Mouse (Mus musculus) left cerebral cortex, adult 11 months (tissue): ENCODE results near the gene Mrpl38.

Experiments
- DNase-seq: peaks from one replicate; pipeline ENCODE4 v3.0.0; 2022; ENCODE audit warnings: low spot score

Mrpl38 gene

DNA sequence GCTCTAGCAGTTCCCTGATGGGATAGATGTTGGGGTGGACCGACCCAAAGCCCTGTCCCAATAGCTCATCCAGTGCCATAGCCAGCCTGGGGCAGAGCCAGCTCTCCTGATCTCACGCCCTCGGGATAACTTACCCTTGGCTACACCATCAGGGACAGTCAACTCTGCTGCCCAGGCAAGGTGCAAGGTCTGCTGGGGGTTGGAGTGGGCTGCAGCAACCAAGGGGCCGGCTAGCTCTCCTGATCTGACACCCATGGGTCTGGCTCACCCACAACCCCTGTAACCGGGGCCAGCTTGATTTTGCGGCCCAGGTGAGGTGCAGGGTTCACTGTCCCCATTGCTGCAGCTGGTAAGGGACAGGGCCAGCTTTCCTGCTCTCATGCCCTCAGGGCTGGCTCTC, 47.1 kb downstream of the Mrpl38 start:
- no peak for DNase-seq

DNA sequence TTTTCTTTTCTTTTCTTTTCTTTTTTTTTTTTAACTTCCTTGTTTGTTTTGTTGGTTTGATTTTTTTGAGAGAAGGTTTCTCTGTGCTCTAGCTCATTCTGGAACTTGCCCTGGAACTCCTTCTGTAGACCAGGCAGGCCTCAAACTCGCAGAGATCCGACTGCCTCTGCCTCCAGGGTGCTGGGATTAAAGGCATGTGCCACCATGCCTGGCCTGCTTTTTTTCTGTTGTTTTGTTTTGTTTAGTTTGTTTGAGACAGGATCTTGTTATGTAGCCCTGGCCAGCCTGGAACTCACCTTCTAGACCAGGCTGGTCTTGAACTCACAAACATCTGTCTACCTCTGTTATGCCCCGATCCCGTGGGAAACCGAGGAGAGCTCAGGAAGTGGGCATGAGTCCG, 49.1 kb downstream of the Mrpl38 start:
- no peak for DNase-seq

DNA sequence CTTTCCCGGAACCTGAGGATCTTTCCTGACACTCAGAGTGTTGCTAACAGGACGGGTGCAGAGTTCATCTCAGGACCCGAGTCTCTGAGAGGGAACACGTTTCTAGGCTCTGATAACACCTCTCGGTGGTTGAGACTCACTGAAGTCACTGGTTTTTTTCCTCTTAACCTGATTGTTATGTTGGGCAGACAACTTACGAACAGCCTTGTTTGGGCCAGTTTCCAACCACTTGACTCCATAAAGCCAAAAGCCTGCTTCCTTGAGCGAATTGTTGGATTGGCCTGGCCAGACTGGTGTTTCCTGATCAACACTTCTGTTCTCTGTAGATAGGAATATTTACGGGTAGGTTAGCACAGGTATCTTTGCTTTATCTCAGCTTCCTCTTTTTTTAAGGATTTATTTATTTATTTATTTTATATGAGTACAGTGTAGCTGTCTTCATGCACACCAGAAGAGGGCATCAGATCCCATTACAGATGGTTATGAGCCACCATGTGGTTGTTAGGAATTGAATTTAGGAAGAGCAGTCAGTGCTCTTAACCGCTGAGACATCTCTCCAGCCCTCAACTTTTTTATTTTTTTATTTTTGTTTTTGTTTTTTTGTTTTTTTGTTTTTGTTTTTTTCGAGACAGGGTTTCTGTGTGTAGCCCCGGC, 49.8 kb downstream of the Mrpl38 start:
- no peak for DNase-seq

DNA sequence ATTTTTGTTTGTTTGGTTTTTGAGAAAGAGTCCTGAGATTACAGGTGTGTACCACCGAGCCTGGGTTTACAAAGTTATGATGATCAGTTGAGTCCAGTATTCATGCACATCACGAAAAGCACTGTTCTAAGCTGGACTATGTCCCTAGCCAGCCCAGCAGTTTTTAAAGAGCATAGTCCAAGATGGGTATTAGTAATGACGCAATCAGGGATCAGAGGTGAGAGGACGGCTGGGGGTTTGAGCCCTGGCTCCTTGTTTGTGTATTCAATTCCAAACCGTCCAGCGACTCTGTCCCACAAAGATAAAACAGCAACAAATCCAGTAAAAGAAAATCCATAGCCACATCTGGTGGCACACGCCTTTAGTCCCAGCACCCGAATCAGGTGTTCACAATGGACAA, 50.5 kb downstream of the Mrpl38 start:
- DNase-seq = no peak

DNA sequence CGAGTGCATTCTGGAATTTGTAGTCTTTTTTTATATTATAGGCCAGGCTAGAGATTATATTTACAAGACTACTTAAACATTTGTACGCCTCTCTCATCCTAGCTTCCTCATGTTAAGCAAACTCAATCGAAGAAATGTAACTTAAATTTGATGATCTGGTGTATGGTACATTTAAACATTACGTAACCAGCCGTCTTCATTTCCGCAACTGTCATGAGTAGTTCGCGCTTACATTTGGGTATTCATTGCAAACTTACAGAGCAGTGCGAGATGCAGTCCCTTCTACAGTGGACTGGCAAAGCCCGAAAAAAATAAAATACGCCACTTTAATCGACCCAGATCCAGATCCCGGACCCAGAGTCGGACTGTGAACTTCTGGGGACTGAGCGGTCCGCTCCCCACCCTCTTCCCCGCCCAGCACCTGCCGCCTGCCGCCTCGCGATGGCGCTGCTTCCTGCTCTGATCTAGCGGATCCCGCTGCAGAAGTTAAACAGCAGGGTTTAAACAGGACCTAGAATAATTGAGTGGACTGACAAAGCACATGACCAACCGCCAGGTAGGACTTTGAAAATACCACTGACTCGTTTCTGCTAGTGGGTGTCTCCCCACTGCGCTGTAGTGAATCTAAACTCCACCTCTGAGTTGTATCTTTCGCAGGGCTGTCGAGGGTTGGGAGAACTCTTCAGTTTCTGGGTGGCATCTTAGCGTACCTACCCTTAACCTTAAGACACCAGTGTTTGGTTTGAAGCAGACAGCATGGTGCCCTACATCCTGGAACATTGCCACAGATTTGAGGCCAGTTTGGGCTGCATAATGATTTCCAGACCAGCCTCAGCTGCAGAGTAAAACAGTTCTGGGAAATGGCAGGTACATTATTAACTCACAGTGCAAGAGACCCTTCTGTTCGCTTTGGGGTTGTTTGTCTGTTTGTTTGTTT, 51.2 kb downstream of the Mrpl38 start:
- peak; percentile 59 for DNase-seq

DNA sequence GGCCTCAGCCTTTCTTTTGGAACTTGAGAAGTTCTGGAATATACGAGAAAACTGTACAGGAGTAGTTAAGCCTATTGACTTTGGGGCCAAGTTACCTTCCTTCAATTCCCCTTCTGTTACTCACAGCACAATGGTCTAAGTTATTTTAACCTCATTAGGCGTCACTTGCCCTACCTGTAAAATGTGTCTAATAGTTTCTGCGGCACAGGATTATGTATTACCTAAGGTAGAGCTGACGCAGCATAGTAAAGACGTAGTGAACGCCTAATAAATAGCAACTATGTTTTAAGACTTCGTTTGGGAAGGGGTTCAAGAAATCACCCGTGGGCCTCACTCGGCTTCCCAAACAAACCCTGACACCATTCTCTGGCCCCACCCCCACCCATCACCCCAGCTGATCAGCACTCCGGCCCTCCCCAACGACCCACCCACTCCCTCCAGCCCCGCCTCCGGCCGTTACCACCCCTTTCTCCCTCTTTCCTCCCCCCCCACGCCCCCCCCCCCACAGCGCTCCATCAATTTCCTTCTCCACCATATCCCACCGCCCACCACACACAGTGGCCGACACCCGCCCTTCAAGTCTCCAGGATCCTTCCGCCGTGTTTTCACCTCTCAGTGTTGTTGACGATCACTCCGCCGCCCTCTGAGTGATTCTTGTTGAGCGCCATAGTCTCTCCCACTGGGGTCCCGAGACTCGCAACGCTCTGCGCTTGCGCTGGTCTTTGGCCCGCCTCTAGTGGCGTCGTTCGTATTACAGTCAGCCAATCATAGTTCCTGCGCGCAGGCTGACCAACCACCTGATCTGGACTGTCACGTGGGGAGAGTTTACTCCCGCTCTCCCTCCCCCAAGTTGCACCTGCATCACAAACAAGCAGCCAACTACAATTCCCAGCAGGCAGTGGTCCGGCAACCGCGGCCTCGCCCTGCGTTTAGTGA, 52.1 kb downstream of the Mrpl38 start, which contains the start of gene Wbp2:
Wbp2 (minus strand) TSS at position 738 of the 936 bp plus-strand sequence.
- peak; percentile 99 for DNase-seq

DNA sequence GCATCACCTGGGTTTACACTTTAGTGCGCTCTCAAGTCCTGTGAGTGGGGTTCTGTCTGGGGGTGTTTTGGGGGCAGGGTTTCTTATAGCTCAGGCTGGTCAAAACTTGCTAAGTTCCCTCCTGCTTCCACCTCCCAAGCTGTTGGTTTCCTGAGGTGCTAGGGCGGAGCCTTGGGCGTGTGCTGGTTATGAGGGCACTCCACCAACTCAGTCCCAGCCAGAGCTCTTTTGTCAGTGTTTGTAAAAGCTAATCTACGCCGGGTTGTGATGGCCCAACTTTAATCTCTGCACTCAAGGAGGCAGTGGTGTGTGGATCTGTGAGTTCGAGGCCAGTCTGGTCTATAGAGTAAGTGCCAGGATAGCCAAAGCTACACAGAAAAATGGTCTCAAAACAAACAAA, 54.5 kb downstream of the Mrpl38 start:
- DNase-seq = no peak

DNA sequence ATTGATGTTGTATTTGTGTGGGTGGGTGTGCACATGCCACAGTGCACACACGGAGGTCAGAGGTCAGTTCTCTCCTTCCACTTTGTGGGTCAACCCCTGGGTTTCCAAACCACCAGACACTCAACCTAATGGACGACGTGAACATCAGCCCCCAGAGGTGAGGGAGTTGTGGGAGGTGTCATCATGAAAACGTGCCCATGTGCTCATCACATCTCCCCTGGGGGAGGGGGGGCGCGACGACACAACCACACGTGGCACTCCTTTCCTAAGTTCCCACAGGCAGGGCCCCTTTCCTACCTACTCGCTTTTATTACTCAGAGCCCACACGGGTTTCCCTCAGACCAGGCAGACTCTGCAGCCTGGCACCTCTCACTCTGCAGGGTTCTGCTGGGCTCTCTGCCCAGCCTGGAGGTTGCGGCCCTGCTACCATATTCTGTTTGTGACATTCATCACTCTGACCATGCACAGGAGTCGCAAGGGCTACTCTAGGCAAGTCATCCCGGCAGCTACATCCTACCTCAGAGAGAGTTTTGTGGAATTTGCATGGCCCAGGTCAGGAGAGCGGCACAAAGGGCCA, 55.5 kb downstream of the Mrpl38 start:
- no peak for DNase-seq
